Mouse (Mus musculus): ENCODE measurements at regions not wholly inside any gene's neighbourhood (a gene's known extent, or its start where the extent isn't known, plus 50 kb on each side); places are given as distances from the start of the nearest gene placed in this dataset.
A peak's percentile ranks its signal among the peaks of the same experiment; 100 is the strongest.

DNA sequence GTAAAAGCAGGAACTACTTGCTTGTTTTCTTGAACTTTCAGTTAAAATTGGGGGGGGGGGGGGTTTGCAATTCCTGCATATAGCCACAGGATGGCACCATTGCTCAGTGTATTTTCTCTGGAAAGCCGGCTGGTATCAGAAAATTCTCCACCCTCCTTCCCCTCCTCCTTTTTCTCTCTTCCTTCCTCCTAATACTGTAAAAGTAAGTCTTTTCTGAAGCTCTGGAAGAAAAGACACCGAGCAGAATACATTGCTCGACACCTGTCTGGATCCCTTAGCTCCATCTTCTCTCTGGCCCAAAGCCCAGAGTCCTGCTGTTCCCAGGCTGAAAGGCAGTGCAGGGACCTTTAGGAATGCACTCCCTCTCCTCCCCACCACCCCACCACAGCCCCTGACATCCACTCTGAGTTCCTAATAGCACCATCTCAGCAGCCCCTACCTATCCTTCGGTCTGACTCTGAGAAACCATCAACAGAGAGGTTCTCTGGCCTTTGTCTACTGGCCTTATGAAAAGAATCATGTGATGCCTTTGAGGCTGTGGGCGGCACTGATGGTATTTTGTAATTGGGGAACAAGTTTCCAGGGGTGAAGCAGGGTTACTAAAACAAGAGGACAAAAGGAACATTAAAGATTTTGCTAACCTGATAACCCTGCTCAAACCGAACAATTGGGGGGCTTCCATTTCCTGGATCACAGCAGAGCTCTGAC lies 119.9 kb downstream of the Tmem17 start:
- TF ChIP-seq MAFK (IDR thresholded peaks at IDR 0.05; ENCODE audit: insufficient read depth, low read depth, low read length) (no peak), CHD2 (IDR thresholded peaks at IDR 0.05; ENCODE audit: low read depth, low read length) (no peak), ZC3H11A (IDR thresholded peaks at IDR 0.05; ENCODE audit: borderline replicate concordance, low read depth, low read length) (peak; percentile 91), ZNF384 (IDR thresholded peaks at IDR 0.05; ENCODE audit: low read depth, low read length) (no peak), HCFC1 (IDR thresholded peaks at IDR 0.05; ENCODE audit: borderline replicate concordance, insufficient read depth, low read length) (no peak)

Measured in ES-E14 (cell line).